Mouse (Mus musculus) embryonic fibroblast, embryonic 13.5 days (primary cell): ENCODE results near the gene Cltb.

Source experiments
- CTCF ChIP-seq: IDR thresholded peaks from 2 replicates; pipeline ENCODE4 v1.5.1; 2011; ENCODE audit warnings: mild to moderate bottlenecking, control low read depth, low read length, moderate library complexity, borderline replicate concordance; ENCODE audit not compliant: insufficient read depth
- POLR2A ChIP-seq: IDR thresholded peaks from 2 replicates; pipeline ENCODE4 v1.6.1; 2011; ENCODE audit warnings: low read depth, mild to moderate bottlenecking, control low read depth, low read length, moderate library complexity

DNA sequence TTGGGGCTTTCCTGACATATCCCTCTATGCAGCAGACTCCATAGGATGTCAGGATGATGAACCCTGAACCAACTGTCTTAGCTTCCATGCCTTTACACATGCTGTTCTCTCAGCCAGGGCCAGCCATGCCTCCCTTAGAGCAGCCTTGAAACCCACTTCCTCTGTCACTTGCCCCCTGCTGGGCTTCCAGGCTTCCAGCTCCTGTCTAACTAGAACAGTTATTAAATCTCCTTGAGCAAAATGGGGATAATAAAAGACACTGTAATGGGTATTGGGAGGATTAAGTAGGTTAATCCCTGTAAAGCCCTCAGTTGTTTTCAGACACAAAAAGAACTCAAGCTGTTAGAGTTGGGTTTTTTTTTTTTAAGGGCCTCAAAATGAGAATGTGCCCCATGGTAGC lies 7.6 kb downstream of the Cltb start:
- no peak for TF ChIP-seq CTCF
- no peak for TF ChIP-seq POLR2A
